In the genomic region with DNA sequence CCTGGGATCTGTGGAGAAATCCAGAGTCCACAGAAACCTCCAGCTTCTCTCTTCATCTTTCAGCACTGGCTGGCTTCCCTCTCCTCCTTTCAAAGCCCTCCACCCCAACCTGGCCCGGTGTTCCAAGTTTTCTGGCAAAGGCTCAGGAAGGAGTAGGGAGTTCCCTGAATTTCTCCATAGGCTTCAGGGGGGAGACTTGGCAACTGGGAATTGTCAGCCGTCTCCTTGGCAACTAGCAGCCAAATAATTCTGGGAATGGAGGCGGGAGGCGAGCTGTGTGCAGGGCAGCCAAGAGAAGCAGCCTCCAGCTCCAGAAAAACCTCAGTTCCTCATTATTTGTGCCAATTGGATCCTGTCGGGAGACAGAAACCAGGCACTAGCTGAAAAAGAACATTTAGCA, we compare ENCODE assay signal across 7 mouse cellular contexts. TPM values are rescaled to one million over a fixed set of nuclear protein-coding genes. Genes with fewer than 3 reads are reported as not detected.
A peak's percentile ranks its signal among the peaks of the same experiment; 100 is the strongest.
DNase-seq lines count a peak whose midpoint lies in the region; ATAC-seq and TF ChIP-seq lines count a peak whose summit lies in the region.

No protein-coding gene starts in this region.

- ATAC-seq in forebrain, embryonic 16.5 days: peak; percentile 91
- ATAC-seq in limb, embryonic 13.5 days (ENCODE audit: low FRiP score, low read depth): peak; percentile 91

- H3K4me2 ChIP-seq in forebrain, embryonic 16.5 days (ENCODE audit: low read length): peak overlapping the region; percentile 21
- H3K4me2 ChIP-seq in limb, embryonic 13.5 days (replicated peaks): peak overlapping the region; percentile 51

- H3K9me3 ChIP-seq in forebrain, embryonic 16.5 days (ENCODE audit: control insufficient read depth, low read length): no peaks in the 10 kb centered on the region
- no peaks in the 10 kb centered on the region for H3K9me3 ChIP-seq in hindbrain, embryonic 10.5 days
- no peaks in the 10 kb centered on the region for H3K9me3 ChIP-seq in limb, embryonic 13.5 days

- no peak overlapping the region for H3K9ac ChIP-seq in forebrain, embryonic 16.5 days (replicated peaks; ENCODE audit: low read depth, low read length)
- H3K9ac ChIP-seq in limb, embryonic 13.5 days: no peak overlapping the region

- TF ChIP-seq POLR2A in cerebellum, adult 2 months (IDR thresholded peaks at IDR 0.05; ENCODE audit: borderline replicate concordance, insufficient read depth, low read length): no peak

- no peak for TF ChIP-seq CTCF in cerebellum, adult 2 months (IDR thresholded peaks at IDR 0.05; ENCODE audit: borderline replicate concordance, insufficient read depth, low read depth, low read length)

- WGBS in cerebellum, adult 2 months: 10% methylated on average over 5 of the region's 5 CpGs
- 7% methylated on average over 5 of the region's 5 CpGs for WGBS in forebrain, embryonic 16.5 days
- WGBS in hindbrain, embryonic 10.5 days: 17% methylated on average over 5 of the region's 5 CpGs
- 12% methylated on average over 5 of the region's 5 CpGs for WGBS in limb, embryonic 13.5 days

- no peaks in the 10 kb centered on the region for H3K27me3 ChIP-seq in cerebellum, adult 2 months (ENCODE audit: control insufficient read depth, insufficient read depth, low read length)
- H3K27me3 ChIP-seq in forebrain, embryonic 16.5 days (replicated peaks; ENCODE audit: control insufficient read depth, insufficient read depth, low read length): no peaks in the 10 kb centered on the region
- H3K27me3 ChIP-seq in hindbrain, embryonic 10.5 days (ENCODE audit: insufficient read depth, poor library complexity, severe bottlenecking): peaks cover 19% of the 10 kb centered on the region
- no peaks in the 10 kb centered on the region for H3K27me3 ChIP-seq in limb, embryonic 13.5 days

- H3K4me1 ChIP-seq in cerebellum, adult 2 months (ENCODE audit: control insufficient read depth, insufficient read depth, low read length): no peaks in the 10 kb centered on the region
- peaks cover 23% of the 10 kb centered on the region for H3K4me1 ChIP-seq in forebrain, embryonic 16.5 days (replicated peaks; ENCODE audit: control insufficient read depth, insufficient read depth, low read length)
- peaks cover 18% of the 10 kb centered on the region for H3K4me1 ChIP-seq in hindbrain, embryonic 10.5 days (replicated peaks)
- peaks cover 45% of the 10 kb centered on the region for H3K4me1 ChIP-seq in limb, embryonic 13.5 days

- H3K4me3 ChIP-seq in cerebellum, adult 2 months (replicated peaks; ENCODE audit: insufficient read depth, low read depth, low read length): no peak overlapping the region
- no peak overlapping the region for H3K4me3 ChIP-seq in forebrain, embryonic 16.5 days (replicated peaks; ENCODE audit: low read length)
- H3K4me3 ChIP-seq in hindbrain, embryonic 10.5 days: no peak overlapping the region
- H3K4me3 ChIP-seq in limb, embryonic 13.5 days: no peak overlapping the region

- no peak overlapping the region for H3K27ac ChIP-seq in cerebellum, adult 2 months (ENCODE audit: insufficient read depth, low read length)
- peak overlapping the region; percentile 46 for H3K27ac ChIP-seq in forebrain, embryonic 16.5 days (ENCODE audit: low read length)
- no peak overlapping the region for H3K27ac ChIP-seq in hindbrain, embryonic 10.5 days
- H3K27ac ChIP-seq in limb, embryonic 13.5 days: peak overlapping the region; percentile 92

- peak; percentile 16 for DNase-seq in ZHBTc4 (ENCODE audit: low read depth, low spot score)
- peak; percentile 43 to 68 for DNase-seq in cerebellum, adult 2 months
- peak; percentile 21 for DNase-seq in hindbrain, embryonic 10.5 days (ENCODE audit: low spot score)
- DNase-seq in ovary, postnatal 10 days (ENCODE audit: low spot score): peak; percentile 39
- DNase-seq in yolk sac, embryonic 10.5 days (ENCODE audit: low spot score): no peak

- H3K36me3 ChIP-seq in forebrain, embryonic 16.5 days (ENCODE audit: control insufficient read depth, insufficient read depth): no peaks in the 10 kb centered on the region
- no peaks in the 10 kb centered on the region for H3K36me3 ChIP-seq in hindbrain, embryonic 10.5 days
- H3K36me3 ChIP-seq in limb, embryonic 13.5 days: no peaks in the 10 kb centered on the region

RNA-seq across cellular contexts. Expression of gene Gm1113, which starts 5.5 kb away (rescaled TPM):
- polyA plus RNA-seq in cerebellum, adult 2 months (2012; rRNA removed): not detected in 2 replicates
- polyA plus RNA-seq in forebrain, embryonic 16.5 days (2015; fragmentation: Nextera tagmentation; extraction: Ambion mirVana): not detected in 2 replicates
- not detected in 2 replicates for polyA plus RNA-seq in hindbrain, embryonic 10.5 days (2016; fragmentation: Nextera tagmentation; extraction: Ambion mirVana)
- not detected in 2 replicates for polyA plus RNA-seq in limb, embryonic 13.5 days (2015; fragmentation: Nextera tagmentation; extraction: Ambion mirVana)

RNA-seq across cellular contexts. Expression of gene Ddx25, which starts 34.8 kb away (rescaled TPM):
- 19.2 TPM in 2 replicates for polyA plus RNA-seq in cerebellum, adult 2 months (2012; rRNA removed)
- polyA plus RNA-seq in forebrain, embryonic 16.5 days (2015; fragmentation: Nextera tagmentation; extraction: Ambion mirVana): 19.4 and 21.6 TPM in 2 replicates
- polyA plus RNA-seq in hindbrain, embryonic 10.5 days (2016; fragmentation: Nextera tagmentation; extraction: Ambion mirVana): 7.3 and 8.1 TPM in 2 replicates
- 4.3 and 4.5 TPM in 2 replicates for polyA plus RNA-seq in limb, embryonic 13.5 days (2015; fragmentation: Nextera tagmentation; extraction: Ambion mirVana)

RNA-seq across cellular contexts. Expression of gene Pus3, which starts 34.9 kb away (rescaled TPM):
- 13.1 and 13.7 TPM in 2 replicates for polyA plus RNA-seq in cerebellum, adult 2 months (2012; rRNA removed)
- 15.7 and 20.6 TPM in 2 replicates for polyA plus RNA-seq in forebrain, embryonic 16.5 days (2015; fragmentation: Nextera tagmentation; extraction: Ambion mirVana)
- 15.8 and 17.8 TPM in 2 replicates for polyA plus RNA-seq in hindbrain, embryonic 10.5 days (2016; fragmentation: Nextera tagmentation; extraction: Ambion mirVana)
- polyA plus RNA-seq in limb, embryonic 13.5 days (2015; fragmentation: Nextera tagmentation; extraction: Ambion mirVana): 21.2 and 21.6 TPM in 2 replicates

RNA-seq across cellular contexts. Expression of gene Pate2, which starts 46.5 kb away (rescaled TPM):
- 0.31 and 0.32 TPM in 2 replicates for polyA plus RNA-seq in cerebellum, adult 2 months (2012; rRNA removed)
- polyA plus RNA-seq in forebrain, embryonic 16.5 days (2015; fragmentation: Nextera tagmentation; extraction: Ambion mirVana): 1.3 and 2.3 TPM in 2 replicates
- 1.5 and 1.7 TPM in 2 replicates for polyA plus RNA-seq in hindbrain, embryonic 10.5 days (2016; fragmentation: Nextera tagmentation; extraction: Ambion mirVana)
- 0.78 and 1.0 TPM in 2 replicates for polyA plus RNA-seq in limb, embryonic 13.5 days (2015; fragmentation: Nextera tagmentation; extraction: Ambion mirVana)

RNA-seq across cellular contexts. Expression of gene Hyls1, which starts 46.7 kb away (rescaled TPM):
- polyA plus RNA-seq in cerebellum, adult 2 months (2012; rRNA removed): 7.7 and 8.6 TPM in 2 replicates
- polyA plus RNA-seq in forebrain, embryonic 16.5 days (2015; fragmentation: Nextera tagmentation; extraction: Ambion mirVana): 25.1 and 26.3 TPM in 2 replicates
- polyA plus RNA-seq in hindbrain, embryonic 10.5 days (2016; fragmentation: Nextera tagmentation; extraction: Ambion mirVana): 24.2 and 26.8 TPM in 2 replicates
- 16.6 and 18.2 TPM in 2 replicates for polyA plus RNA-seq in limb, embryonic 13.5 days (2015; fragmentation: Nextera tagmentation; extraction: Ambion mirVana)

Comparison
In these comparisons a context has a peak if more than half of its experiments do, and no peak if none do; other contexts are left out.
1. H3K27ac ChIP-seq: peak in forebrain, embryonic 16.5 days (single experiment) and limb, embryonic 13.5 days (single experiment); none in cerebellum, adult 2 months (single experiment) and hindbrain, embryonic 10.5 days (single experiment).